Mouse (Mus musculus) cerebellum, postnatal 14 days (tissue): ENCODE measurements around the gene Il22ra2.

ENCODE experiments used
- DNase-seq, 2 experiments: peaks; one replicate each; pipeline ENCODE4 v3.0.0; 2021; ENCODE audit warnings: mixed read lengths in 2 of 2

Gene Il22ra2

DNA sequence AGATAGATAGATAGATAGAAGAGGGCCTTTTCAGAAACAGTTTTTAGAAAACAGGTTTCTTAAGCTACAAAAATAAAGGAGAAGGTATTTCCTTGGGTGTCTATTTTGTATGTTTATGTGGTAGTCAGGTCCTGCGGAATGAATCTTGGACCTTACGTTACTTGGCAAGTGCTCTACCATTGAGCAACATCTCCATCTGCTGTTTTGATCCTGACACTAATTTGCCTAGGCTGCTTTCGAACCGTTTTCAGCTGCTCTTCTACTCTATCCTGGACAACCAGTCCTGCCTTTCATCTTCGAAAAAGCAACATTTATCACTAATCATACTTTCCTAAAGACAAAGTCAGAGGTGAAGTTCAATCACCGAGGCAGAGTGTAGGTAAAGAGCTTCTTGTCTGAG lies 18.6 kb upstream of the Il22ra2 start:
- no peak for DNase-seq

DNA sequence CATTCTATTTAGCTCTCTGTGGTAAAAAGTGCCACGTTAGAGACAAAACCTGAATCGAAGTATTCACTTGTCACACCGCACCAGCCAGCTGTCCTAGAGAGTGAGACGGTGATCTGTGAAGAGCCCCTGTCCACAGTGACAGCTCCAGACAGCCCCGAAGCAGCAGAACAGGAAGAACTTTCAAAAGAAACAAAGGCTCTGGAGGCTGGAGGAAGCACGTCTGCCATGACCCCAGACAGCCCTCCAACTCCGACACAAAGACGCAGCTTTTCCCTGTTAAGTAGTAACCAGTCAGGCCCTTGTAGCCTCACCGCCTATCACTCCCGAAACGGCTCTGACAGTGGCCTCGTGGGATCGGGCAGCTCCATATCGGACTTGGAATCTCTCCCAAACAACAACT lies 12.7 kb upstream of the Il22ra2 start:
- DNase-seq = no peak

DNA sequence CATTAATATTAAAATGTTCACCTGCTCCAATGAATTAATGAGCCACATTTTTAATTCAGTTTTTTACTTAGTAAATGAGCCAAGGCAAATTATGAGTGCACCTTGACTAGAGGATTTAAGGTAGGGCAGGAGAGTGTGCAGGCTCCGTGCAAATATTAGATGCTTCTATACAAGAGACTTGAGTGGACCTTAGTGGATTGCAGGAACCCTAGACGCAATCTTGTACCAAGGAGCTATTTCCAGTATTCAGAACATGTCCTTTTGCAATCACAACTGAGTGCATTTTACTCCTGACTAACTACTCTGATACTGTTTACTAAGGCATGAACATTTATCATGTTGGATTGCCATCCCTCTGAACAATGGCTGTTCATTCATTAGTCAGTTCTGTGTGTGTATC lies 10.2 kb upstream of the Il22ra2 start:
- no peak for DNase-seq

DNA sequence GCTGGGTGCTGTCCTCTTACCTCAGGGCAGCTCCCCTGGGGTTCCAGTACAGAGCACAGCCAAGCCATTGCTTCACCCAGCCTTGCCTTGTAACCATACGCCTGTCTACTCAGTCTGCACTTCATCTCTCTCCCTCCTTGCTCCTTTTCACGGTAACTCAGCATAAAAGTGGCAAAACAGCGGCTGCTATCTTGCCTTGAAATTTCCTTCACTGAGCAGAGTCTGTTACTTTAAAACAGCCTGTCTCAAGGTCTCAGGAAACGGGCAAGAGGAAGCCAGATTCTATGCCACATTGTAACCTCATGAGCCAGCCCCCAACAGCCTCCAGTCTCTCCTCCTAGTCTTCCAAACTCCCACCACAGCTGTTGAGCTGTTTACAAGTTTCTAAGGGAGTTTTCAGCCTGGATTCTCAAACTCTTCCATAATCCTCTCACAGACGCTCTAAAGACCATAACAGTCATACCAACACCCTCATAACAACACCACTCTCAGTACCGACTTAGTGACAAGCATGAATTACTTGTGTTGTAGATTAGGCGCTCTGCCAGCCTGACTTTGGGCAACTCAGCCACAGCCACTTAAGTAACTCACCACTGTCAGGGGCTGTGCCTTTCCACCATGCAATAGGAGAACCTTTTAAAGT lies 8.6 kb upstream of the Il22ra2 start:
- DNase-seq = no peak

DNA sequence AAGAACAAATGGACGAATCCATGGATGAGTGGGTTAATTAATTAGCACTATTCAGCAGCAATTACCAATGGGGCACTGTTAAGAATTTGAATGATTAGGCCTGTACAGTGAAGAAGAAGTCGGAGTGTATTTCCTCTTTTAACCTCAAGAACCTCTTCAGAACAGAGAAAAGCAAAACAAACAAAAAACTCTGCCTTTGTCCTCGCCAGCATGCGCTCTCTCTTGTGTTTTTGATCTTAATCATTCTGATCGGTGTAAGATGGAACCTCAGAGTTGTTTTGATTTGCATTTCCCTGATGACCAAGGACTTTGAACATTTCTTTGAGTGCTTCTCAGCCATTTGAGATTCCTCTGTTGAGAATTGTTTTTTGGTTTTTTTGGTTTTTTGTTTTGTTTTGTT lies 2.1 kb upstream of the Il22ra2 start:
- DNase-seq = no peak

DNA sequence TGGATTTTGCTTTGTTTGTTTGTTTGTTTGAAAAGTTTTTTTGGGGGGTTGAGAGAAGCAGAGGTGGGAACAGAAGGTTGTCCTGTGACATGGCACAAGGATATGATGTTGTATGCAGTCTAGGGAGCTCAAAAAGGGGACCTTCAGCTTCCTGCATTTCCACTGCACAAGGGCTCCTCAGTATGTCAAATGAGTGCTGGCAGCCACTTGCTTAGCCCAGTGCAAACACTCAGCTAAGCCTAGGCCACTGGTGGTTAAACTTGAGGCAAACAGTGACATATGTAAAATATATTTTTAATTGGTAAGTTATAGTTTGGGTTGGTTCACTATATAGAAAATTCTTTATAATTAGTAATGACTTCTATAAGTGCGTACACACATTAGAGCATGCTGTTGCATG lies 2.8 kb downstream of the Il22ra2 start:
- no peak for DNase-seq

DNA sequence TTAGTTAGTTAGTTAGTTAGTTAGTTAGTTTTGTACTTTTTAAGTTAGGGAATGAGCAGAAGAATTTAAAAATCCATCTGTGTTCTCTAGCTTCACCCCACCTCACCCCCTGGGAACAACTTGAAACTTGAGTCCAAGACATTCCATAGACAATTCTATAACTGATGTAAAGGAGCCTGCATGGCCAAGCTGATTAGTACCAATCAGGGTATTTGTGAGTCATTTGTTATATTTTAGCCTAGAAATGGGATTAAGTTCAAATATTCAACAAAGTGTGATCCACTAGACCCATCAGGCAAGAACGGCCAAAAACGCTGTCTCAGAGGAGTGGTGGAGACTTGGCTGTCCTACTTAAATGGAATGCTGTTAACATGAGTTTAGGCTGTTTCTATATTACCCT lies 5.5 kb downstream of the Il22ra2 start:
- no peak for DNase-seq

DNA sequence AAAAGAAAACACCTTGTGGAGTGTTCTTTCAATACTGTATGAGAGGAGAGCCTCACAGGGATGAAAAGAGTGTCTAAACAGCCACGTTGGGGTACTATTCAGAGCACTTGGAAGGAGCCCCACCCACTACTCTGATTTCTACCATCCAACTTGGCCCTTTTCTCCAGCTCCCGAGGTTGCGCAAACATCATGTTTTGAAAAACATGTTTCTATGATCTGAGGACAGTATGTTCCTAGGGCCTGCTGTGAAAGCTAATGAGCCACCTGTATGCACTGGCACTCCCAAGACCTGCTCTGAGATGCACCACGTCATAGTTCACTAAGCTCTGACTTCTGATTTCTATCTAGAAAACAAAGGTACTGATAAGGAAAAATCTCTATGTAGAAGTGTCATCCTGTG lies 6.0 kb downstream of the Il22ra2 start:
- no peak for DNase-seq

DNA sequence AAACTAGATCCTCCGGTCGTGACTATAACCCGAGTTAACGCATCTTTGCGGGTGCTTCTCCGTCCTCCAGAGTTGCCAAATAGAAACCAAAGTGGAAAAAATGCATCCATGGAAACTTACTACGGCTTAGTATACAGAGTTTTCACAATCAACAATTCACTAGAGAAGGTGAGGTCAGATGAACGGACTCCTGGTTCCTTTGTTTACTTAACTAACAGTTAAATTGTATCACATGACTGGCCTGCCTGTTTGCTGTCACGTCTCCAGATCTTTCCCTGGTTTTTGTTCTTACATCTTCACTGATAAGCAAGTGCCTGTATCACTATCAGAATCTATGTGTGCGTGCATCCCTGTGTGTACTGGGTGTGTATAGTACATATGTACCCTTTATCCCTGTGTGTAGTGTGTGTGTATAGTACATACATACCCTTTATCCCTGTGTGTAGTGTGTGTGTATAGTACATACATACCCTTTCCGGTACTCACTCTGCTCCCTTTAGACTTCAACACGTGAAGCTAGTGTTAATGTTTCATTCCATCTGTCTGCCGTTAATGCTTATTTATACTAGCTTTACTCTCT lies 9.9 kb downstream of the Il22ra2 start:
- DNase-seq = no peak

DNA sequence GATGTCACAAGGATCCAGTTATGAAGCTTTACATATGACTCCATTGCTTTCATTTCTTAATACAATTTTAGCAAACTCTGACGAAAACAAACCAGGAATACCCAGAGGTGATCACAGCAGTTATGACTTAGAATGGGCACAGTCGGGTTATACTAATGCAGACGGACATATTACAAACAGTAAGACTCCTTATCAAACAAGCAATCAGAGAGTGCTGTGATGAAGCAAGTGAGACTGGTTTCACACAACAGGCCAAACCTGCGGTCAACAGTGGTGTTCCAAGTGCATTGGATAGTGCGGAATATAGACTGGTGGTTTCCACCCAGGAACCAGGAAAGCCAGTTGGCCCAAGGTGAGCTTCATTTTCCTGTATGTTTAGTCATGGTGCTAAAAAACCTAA lies 17.1 kb downstream of the Il22ra2 start:
- DNase-seq = no peak

DNA sequence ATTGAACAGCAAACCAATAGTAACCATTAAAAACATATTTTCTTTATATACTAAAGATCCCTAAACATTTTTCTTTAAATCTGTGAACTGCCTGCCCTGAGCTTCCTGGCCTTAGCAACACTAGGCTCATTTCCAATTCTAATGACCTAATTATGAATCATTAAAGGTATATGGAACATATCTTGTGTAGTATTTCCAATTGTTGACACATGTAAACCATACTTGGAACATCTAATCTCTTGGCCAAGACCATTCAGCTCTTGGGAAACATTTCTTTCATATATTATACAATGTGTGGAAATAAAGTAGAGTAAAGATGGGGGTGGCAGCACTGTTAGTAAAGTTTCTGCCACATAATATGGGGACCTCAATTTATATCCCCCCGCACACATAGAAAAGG lies 17.8 kb downstream of the Il22ra2 start:
- DNase-seq = no peak

DNA sequence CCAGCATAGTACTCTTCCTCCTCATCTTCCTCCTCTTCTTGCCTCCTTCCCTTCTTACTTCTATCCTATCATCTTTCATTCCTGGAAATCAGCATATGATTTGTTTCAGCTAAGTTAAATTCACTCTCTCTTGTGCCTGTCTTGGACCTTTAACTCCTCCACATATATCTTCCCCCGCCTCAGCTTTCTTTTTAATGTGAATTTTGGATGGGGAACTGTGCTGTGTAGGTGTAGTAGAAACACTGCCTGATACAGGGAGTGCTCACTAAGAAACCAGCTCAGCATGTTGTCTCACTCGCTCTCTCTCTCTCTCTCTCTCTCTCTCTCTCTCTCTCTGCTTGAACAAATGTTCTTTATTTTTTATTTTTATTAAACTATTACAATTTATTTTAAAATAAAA lies 23.3 kb downstream of the Il22ra2 start:
- no peak for DNase-seq

DNA sequence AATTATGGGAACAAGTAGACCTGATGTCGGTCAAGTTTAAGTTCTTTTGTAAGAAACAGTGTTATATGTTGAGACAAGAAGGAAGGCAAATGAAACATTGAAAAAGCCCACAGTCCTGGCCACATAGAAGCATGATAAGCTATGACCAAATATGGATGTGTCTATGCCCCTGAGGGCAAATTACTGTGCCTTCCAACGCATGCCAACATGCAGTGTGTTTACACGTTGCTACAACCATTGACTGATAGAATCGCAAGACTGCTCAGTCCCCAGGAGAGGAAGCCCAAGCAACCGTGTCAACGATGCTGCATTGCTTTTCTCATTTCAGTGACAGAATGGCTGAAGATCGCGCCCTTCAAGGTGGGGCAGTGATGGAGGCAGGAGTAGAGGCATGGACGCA lies 35.6 kb downstream of the Il22ra2 start:
- DNase-seq = no peak

DNA sequence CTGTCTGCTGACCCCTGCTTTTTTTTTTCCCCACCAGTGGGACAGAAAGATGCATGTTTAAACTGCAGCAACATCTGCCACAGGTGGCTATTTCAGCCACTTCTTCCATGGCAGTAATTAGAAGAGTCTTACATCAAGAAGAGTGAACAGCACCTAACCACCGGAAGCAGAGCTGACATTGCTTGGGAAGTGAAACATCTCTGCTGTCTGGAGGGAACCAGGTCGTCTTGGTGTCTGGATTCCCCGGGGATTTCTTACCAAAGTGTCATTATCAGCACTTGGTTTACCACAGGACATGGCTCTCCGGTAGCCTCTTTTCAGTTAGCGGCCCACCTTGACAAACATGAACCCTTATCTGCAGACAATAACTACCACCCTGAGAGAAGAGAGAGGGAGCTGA lies 38.2 kb downstream of the Il22ra2 start:
- no peak for DNase-seq

DNA sequence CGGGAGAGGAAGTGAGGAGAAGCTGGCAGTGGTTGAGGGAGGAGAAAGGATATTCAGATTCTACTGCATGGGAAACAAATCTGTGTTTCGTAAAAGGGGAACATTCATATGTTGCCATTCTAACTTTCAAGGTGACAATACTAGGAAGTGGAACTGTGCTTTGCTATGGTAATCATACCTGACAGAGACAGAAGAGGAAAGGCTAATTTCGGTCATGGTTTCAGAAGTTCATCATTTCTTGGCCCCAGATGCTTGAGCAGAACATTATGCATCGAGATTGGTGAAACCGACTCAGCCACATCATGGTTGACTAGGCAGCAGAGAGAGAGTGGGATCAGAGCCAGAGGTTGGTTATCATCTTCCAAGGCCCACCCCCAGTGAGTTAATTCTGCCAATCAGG lies 47.2 kb downstream of the Il22ra2 start:
- peak; percentile 6 to 22 for DNase-seq

DNA sequence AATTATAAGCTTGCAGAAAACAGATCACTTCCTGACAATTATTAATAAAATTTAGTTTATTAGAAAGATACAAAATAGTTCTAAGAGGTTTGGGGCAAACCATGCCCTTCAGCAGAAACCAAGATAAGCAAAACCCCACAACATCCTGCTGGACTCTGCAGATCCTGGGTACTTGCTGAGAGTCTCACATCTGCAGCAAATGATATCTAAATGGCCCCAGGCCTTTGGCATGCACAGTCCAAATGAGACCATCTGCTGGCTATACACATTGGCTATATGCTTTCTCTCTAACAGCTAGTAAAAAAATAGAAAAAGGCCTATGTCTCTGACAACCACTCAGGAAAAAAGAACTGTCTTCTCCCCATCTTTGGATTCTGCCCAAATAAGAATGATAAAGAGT lies 50.2 kb downstream of the Il22ra2 start:
- no peak for DNase-seq

DNA sequence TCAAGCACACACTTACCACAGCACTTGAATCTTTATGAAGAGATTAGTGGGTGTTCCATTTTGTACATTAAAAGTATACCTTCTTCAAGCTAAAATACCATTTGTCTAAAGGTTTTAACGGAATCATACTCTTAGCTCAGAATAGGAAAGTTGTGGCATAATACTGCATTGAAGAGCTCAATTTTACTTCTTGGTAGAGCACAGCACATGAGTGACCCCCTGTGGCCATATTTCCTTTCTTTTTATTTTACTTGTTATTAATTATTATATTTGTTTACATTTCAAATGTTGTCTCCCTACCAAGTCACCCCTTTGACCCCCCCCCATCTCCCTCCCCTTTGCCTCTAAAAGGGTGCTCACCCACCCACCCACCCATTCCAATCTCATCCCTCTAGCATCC lies 51.3 kb downstream of the Il22ra2 start:
- DNase-seq = no peak
